Mouse (Mus musculus): ENCODE data around the gene Gm765. TPM values are rescaled to one million over a fixed set of nuclear protein-coding genes. Genes with fewer than 3 reads are reported as not detected.

Gm765 gene
- polyA plus RNA-seq, 1 experiment from 2014 or later: 0.12 TPM

DNA sequence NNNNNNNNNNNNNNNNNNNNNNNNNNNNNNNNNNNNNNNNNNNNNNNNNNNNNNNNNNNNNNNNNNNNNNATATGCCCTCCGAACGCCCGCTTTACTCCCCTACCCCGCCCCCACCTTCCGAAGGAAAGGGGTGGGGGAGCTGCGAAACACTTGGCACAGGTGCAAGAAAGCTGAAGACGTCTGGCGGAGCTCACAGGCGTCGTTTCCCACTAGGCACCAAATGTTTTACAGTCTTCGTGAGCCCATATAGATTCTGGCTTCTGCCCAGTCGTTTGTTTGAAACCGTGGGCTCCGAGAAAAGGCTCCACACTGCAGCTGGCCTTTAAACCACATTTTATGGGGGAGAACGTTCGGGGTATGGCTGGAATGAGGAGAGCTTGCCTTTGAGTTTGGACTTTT is 120.6 kb downstream of the Gm765 start:
- no peaks in the 10 kb centered on the region for H3K4me1 ChIP-seq
- ATAC-seq (ENCODE audit: insufficient number of reproducible peaks, low FRiP score, low TSS enrichment, low read depth): no peak

DNA sequence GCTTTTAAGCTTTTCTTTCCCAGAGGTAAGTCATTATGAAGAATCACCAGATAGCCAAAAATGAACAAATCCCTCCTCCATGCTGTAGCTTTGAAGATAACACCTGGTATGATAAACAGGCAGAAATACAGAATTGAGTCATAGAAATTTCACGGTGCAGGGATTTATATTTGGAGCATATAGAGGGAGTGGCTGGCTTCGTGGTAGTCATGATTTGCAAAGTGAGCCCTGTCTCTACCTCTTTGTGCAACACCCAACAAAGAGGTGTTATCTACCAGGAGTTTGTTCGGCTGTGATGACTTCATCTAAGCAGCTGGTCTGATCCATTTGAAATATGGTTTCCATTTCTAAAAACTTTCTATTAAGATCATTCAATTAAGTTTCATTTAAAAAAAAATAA is 130.3 kb downstream of the Gm765 start:
- H3K27me3 ChIP-seq: no peaks in the 10 kb centered on the region
- no peaks in the 10 kb centered on the region for H3K9me3 ChIP-seq (replicated peaks)
- H3K4me2 ChIP-seq (replicated peaks): no peak overlapping the region
- H3K4me1 ChIP-seq: no peaks in the 10 kb centered on the region
- H3K27ac ChIP-seq (replicated peaks): no peak overlapping the region
- no peak overlapping the region for H3K4me3 ChIP-seq (replicated peaks)
- 60% methylated on average over 3 of the region's 3 CpGs for WGBS
- ATAC-seq (ENCODE audit: insufficient number of reproducible peaks, low FRiP score, low TSS enrichment, low read depth): no peak
- no peaks in the 10 kb centered on the region for H3K36me3 ChIP-seq
- H3K9ac ChIP-seq: no peak overlapping the region

More for the DNA sequence above, 120.6 kb downstream of the Gm765 start:
- Histone ChIP-seq H3K9me3 (replicated peaks) (no peaks in the 10 kb centered on the region), H3K27me3 (no peaks in the 10 kb centered on the region), H3K4me2 (replicated peaks) (no peak overlapping the region), H3K27ac (replicated peaks) (no peak overlapping the region), H3K9ac (no peak overlapping the region), H3K4me3 (replicated peaks) (no peak overlapping the region), H3K36me3 (no peaks in the 10 kb centered on the region)
- WGBS: 76% methylated on average over 16 of the region's 16 CpGs

DNA sequence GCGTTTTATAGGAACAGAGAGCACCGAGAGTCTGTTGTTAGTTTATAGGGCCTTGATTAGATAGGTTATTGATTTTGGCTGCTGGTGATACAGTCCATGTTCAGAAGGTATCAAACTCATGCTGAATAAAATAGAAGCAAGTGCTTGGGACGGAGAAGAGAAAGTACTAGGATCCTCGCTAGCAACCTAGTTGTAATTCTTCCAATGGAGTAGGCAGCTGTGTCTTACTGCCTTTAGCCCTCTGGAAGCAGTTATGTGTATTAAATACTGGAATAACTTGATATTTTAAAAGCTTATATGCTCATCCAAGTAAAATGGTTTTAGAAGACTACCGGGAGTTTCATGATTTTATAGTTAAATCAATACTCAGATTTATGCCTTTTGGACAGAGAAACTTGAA is 132.3 kb downstream of the Gm765 start:
- H3K27me3 ChIP-seq: no peaks in the 10 kb centered on the region
- no peak for ATAC-seq (ENCODE audit: insufficient number of reproducible peaks, low FRiP score, low TSS enrichment, low read depth)
- H3K9ac ChIP-seq: no peak overlapping the region
- H3K36me3 ChIP-seq: no peaks in the 10 kb centered on the region
- H3K9me3 ChIP-seq (replicated peaks): no peaks in the 10 kb centered on the region
- H3K27ac ChIP-seq (replicated peaks): no peak overlapping the region
- 73% methylated on average over 5 of the region's 5 CpGs for WGBS
- H3K4me1 ChIP-seq: no peaks in the 10 kb centered on the region
- H3K4me3 ChIP-seq (replicated peaks): no peak overlapping the region
- H3K4me2 ChIP-seq (replicated peaks): no peak overlapping the region

DNA sequence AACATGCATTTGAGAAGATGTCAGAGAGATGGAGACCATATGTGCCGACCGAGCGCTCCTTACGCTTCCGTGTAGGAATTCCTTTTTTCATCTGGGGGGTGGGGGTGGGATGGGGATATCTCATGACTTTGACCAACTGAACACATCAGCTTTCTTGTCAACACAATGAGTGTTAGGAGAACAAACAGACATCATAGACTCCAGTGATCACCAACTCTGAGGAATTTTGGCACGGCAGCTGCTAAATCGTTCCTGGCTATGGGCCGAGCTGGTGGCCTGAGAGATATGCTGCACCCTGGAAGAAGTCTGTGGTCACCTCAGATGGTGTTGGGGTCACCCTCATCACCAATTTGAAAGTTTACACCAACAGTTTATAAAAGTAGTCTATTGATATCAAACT is 134.5 kb downstream of the Gm765 start:
- H3K4me2 ChIP-seq (replicated peaks): no peak overlapping the region
- WGBS: 76% methylated on average over 8 of the region's 8 CpGs
- no peak for ATAC-seq (ENCODE audit: insufficient number of reproducible peaks, low FRiP score, low TSS enrichment, low read depth)

DNA sequence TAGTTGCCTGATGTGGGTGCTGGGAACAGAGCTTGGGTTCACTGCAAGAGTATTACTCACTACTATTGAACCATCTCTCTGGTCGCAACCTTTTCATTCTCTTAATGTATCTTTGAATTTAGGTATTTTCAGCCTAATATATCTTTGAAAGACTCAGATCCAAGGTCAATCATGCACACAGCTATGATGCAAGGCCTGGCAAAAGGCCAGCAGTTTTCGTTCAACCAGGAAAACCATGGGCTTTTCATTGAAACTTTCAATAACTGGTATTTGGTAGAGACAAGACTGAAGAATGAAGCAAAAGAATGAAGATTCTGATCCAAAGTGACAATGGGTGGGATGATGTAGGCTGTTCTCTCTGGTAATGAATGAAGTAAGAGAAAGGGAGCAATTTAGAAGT is 143.8 kb downstream of the Gm765 start:
- WGBS: 79% methylated on average over 2 of the region's 2 CpGs
- no peaks in the 10 kb centered on the region for H3K36me3 ChIP-seq

More for the DNA sequence above, 134.5 kb downstream of the Gm765 start:
- Histone ChIP-seq H3K9ac (no peak overlapping the region), H3K27me3 (no peaks in the 10 kb centered on the region), H3K9me3 (replicated peaks) (no peaks in the 10 kb centered on the region), H3K27ac (replicated peaks) (no peak overlapping the region), H3K4me3 (replicated peaks) (no peak overlapping the region), H3K36me3 (no peaks in the 10 kb centered on the region), H3K4me1 (no peaks in the 10 kb centered on the region)

DNA sequence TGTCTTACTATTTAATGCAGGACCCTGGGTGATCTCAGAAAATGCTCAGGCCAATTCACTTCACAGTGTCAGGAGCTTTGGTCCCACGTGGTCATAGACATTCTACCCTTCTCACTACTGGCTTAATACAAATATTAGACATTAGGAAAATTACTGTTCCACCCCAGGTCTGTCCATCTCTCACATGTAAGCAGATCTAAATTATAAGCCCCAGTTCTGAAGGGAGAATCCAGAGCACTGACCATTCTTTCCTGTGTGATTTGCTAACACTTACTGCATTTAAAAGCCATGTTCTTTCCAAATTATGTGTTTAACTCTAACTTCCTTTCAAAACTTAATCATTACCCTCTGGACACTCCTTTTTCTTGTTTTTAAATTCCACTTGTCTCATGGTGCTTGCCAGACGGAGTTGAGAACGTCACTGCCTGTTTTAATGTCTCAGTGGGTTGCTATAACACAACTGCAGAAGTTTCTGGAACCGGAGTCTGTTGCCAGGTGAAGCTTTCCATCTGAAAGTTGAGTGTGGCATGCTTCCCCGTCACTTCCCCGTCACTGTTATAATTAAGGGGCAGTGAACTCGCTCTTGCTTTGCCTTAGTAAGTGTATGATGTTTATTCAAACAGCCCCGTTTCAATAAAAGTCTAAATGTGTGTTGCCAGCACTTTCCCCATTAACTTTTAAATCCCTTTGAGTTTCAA is 151.7 kb downstream of the Gm765 start:
- Histone ChIP-seq H3K9me3 (replicated peaks) (no peaks in the 10 kb centered on the region), H3K36me3 (no peaks in the 10 kb centered on the region), H3K4me1 (no peaks in the 10 kb centered on the region), H3K9ac (no peak overlapping the region), H3K27ac (replicated peaks) (no peak overlapping the region), H3K4me3 (replicated peaks) (no peak overlapping the region), H3K27me3 (no peaks in the 10 kb centered on the region), H3K4me2 (replicated peaks) (no peak overlapping the region)
- 42% methylated on average over 8 of the region's 8 CpGs for WGBS
- no peak; the same call in 1 of the 2 replicates for ATAC-seq (ENCODE audit: insufficient number of reproducible peaks, low FRiP score, low TSS enrichment, low read depth)

More for the DNA sequence above, 143.8 kb downstream of the Gm765 start:
- Histone ChIP-seq H3K4me3 (replicated peaks) (no peak overlapping the region), H3K9me3 (replicated peaks) (no peaks in the 10 kb centered on the region), H3K27ac (replicated peaks) (no peak overlapping the region), H3K9ac (no peak overlapping the region), H3K4me1 (no peaks in the 10 kb centered on the region), H3K4me2 (replicated peaks) (no peak overlapping the region), H3K27me3 (no peaks in the 10 kb centered on the region)
- no peak for ATAC-seq (ENCODE audit: insufficient number of reproducible peaks, low FRiP score, low TSS enrichment, low read depth)
